Mouse (Mus musculus) small intestine, adult 2 months (tissue): Measurements from ENCODE around the gene Cldn22. TPM values are rescaled to one million over a fixed set of nuclear protein-coding genes. Genes with fewer than 3 reads are reported as not detected.

Source experiments
- H3K27ac ChIP-seq: fragments of 200-500 bp; 2 replicates; pipeline ENCODE4 v1.5.1; 2012; ENCODE audit warnings: low read depth, low read length, control low read depth, inconsistent platforms; ENCODE audit not compliant: insufficient read depth
- H3K27me3 ChIP-seq: fragments of 200-500 bp; 2 replicates; pipeline ENCODE4 v1.6.1; 2012; ENCODE audit warnings: mild to moderate bottlenecking, moderate library complexity, low read length, inconsistent platforms; ENCODE audit not compliant: control insufficient read depth, insufficient read depth
- H3K36me3 ChIP-seq: fragments of 200-500 bp; 2 replicates; pipeline ENCODE4 v1.6.1; 2012; ENCODE audit warnings: mild to moderate bottlenecking, low read length, control low read depth, inconsistent platforms; ENCODE audit not compliant: control insufficient read depth, insufficient read depth
- H3K4me1 ChIP-seq: fragments of 200-500 bp; 2 replicates; pipeline ENCODE4 v1.6.1; 2012; ENCODE audit warnings: low read length, inconsistent platforms, mixed read lengths; ENCODE audit not compliant: control insufficient read depth, insufficient read depth, insufficient read length
- H3K4me3 ChIP-seq: fragments of 200-500 bp; 2 replicates; pipeline ENCODE4 v1.5.1; 2012; ENCODE audit warnings: low read depth, mild to moderate bottlenecking, control low read depth, inconsistent platforms, low read length, moderate library complexity
- CTCF ChIP-seq: fragments of 200-500 bp; IDR thresholded peaks from 2 replicates; pipeline ENCODE4 v1.5.1; 2012; ENCODE audit warnings: low read depth, mild to moderate bottlenecking, control low read depth, inconsistent platforms, low read length, moderate library complexity, mixed read lengths; ENCODE audit not compliant: insufficient replicate concordance, insufficient read length; ENCODE audit errors: extremely low read depth
- POLR2A ChIP-seq: fragments of 200-500 bp; IDR thresholded peaks from 2 replicates; pipeline ENCODE4 v1.6.1; 2012; ENCODE audit warnings: low read depth, mild to moderate bottlenecking, control low read depth, inconsistent platforms, low read length, moderate library complexity
- WGBS: fragments of 180-500 bp; shearing (Covaris S2); methylation state at CpG from one replicate; pipeline ENCODE4 v1.1.7; 2018; 5-methylcytosine and 5-hydroxymethylcytosine counted together
- polyA plus RNA-seq: library from polyadenylated mRNA; depleted of rRNA; stranded (reverse); fragments of >200 nt; gene quantifications from 2 replicates; pipeline ENCODE4 v1.2.3, GENCODE M21; 2012

Cldn22 gene
- polyA plus RNA-seq, 1 experiment, result not detected

DNA sequence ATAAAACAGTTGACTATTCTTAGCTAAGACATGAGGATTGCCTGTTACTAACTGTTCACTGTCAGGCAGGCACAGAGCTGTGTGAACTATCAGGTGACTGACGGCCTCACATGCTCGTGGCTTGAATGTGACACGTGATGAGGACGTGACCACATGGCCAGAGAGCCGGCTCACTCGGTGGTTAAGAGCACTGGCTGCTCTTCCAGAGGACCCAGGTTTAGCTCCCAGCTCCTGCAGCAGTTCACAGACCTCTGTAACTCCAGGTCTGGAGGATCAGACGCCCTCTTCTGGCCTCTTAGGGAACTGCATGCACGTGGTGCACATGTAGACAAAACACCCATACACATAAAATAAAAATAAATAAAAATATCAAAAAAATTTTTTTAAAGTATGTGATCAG lies 25.6 kb downstream of the Cldn22 start:
- WGBS, result 81% methylated on average over 8 of the region's 8 CpGs
- H3K4me1 ChIP-seq, result peaks cover 2% of the 10 kb centered on the region; the same call in 1 of the 2 replicates
- H3K36me3 ChIP-seq, result 0 out of 2 replicates have a peak, but pooled peaks cover 1% of the 10 kb centered on the region
- no peaks in the 10 kb centered on the region for H3K27me3 ChIP-seq
- H3K4me3 ChIP-seq, result no peak overlapping the region
- no peak overlapping the region for H3K27ac ChIP-seq
- TF ChIP-seq POLR2A (no peak), CTCF (peak; percentile 31; the same call in 1 of the 2 replicates)

DNA sequence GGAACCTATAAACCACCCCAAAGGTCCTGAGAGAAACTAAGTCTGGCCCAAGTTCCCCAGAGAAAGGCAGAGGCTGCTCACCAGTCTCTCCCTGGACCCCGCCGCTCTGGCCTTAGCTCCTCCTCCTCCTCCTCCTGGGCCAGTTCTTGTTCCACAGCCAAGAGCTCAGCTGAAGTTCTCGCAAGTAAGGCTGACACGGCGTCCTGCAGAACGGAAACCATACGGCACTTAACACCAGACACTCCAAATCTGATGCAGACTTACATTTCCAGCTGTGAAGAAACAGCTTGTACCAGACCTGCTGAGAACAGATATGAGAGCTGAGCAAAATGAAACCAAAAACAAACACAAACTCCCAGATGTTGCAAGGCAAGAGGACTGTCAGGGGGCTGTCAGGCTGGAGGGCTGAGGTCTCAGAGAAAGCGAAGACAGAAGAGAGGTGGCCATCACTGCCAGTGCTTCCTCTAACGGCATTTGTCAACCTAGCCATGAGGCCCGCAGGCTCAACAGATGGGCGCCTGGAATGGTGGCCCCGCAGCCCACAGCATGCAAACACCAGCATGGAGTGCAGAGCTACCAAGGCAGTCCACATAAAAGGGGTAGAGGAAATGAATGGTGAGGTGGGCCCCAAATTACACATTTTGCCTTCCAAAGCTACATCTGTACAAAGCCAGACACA lies 27.7 kb downstream of the Cldn22 start:
- H3K27ac ChIP-seq, result peak overlapping the region; percentile 23; the same call in 1 of the 2 replicates
- 72% methylated on average over 12 of the region's 12 CpGs for WGBS
- H3K4me1 ChIP-seq, result peaks cover 2% of the 10 kb centered on the region; the same call in 1 of the 2 replicates
- TF ChIP-seq CTCF (no peak), POLR2A (no peak)
- H3K36me3 ChIP-seq, result 0 out of 2 replicates have a peak, but pooled peaks cover 3% of the 10 kb centered on the region
- no peaks in the 10 kb centered on the region for H3K27me3 ChIP-seq
- peak overlapping the region; percentile 45 for H3K4me3 ChIP-seq

DNA sequence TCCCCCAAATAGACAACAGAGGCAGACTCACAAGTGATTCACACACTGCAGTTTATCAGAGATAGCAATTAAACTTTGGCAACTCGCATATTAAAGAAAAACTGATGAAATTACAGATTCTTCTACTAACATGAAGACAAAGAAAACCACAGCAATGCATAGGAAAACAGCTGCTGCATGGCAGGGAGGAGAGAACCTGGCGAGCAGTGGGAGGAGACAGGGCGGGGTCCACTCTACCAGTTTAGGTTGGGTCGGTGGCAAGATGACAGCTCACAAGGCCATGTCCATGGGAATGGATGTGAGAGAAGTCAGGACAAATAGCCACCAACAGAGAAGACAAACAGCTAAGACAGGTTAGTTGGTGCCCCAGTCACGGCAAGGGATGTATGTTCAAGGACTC lies 28.5 kb downstream of the Cldn22 start:
- Histone ChIP-seq H3K36me3 (0 out of 2 replicates have a peak, but pooled peaks cover 3% of the 10 kb centered on the region), H3K27ac (no peak overlapping the region), H3K4me1 (peaks cover 2% of the 10 kb centered on the region; the same call in 1 of the 2 replicates), H3K4me3 (no peak overlapping the region), H3K27me3 (no peaks in the 10 kb centered on the region)
- no peak for TF ChIP-seq POLR2A
- no peak for TF ChIP-seq CTCF
- 59% methylated on average over 5 of the region's 5 CpGs for WGBS

DNA sequence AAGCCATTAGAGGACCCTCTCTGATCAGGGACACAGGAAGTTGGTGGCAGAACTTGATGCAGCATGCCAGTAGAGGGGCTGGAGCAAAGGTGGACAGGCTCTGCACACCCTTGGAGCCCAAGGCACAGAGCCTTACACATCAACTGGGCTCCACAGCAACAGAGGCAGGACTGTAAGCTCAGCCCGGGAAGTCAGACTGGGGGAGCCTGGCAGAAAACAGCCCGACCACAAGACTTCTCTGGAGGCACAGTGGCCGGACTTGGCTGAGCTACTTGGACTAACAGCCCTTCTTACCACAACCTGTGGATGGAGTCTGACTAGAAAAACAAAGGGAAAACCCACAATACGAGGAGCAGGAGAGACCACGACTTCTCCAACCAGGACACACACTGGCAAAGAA lies 29.1 kb downstream of the Cldn22 start:
- H3K27ac ChIP-seq, result no peak overlapping the region
- WGBS, result 84% methylated on average over 5 of the region's 5 CpGs

DNA sequence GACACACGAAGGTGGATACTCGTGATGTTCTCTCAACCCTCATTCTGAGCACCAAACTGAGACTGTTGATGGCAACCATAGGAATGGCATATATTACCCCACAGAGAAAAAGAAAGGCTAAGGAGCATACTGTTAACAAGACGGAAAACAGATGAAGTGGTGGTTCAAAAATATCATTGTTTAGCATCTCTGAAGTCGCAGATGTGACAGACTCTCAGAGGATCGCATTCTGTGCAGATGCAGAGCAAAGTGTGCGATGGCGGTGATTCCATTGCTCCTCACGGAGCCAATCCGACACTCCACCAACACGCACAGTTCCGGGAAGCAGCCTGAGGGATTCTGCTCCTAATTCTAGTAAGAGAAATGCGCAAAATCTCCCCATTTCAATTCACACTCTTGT lies 35.0 kb downstream of the Cldn22 start:
- Histone ChIP-seq H3K4me1 (no peaks in the 10 kb centered on the region), H3K4me3 (no peak overlapping the region), H3K27ac (no peak overlapping the region), H3K27me3 (no peaks in the 10 kb centered on the region), H3K36me3 (0 out of 2 replicates have a peak, but pooled peaks cover 1% of the 10 kb centered on the region)
- TF ChIP-seq POLR2A, result no peak
- no peak for TF ChIP-seq CTCF
- 94% methylated on average over 12 of the region's 12 CpGs for WGBS

More for the DNA sequence above, 29.1 kb downstream of the Cldn22 start:
- H3K36me3 ChIP-seq, result 0 out of 2 replicates have a peak, but pooled peaks cover 3% of the 10 kb centered on the region
- H3K4me1 ChIP-seq, result peaks cover 2% of the 10 kb centered on the region; the same call in 1 of the 2 replicates
- H3K27me3 ChIP-seq, result no peaks in the 10 kb centered on the region
- H3K4me3 ChIP-seq, result no peak overlapping the region
- no peak for TF ChIP-seq CTCF

DNA sequence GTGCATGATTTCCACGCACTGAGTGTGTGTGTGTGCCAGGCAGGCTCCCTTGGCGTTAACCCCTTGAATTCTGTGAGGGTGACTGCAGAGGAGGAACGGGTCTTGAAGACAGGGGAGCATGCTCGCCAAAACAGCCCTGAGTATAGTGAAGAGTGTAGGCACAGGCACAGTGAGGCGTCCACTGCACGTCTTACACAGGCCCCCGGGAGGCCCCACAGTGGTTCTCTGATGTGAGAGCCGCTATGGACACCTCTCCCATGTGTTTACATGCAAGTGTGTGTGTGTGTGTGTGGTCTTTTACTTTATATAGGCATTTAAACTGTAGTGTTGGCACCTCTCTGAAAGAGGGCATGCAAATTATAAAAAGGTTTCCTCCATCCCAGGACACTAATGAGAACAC lies 42.3 kb downstream of the Cldn22 start:
- WGBS, result 81% methylated on average over 8 of the region's 8 CpGs
- Histone ChIP-seq H3K27ac (no peak overlapping the region), H3K4me1 (no peaks in the 10 kb centered on the region), H3K36me3 (no peaks in the 10 kb centered on the region; the same call in 1 of the 2 replicates), H3K27me3 (no peaks in the 10 kb centered on the region), H3K4me3 (no peak overlapping the region)
- TF ChIP-seq POLR2A, result no peak
- TF ChIP-seq CTCF, result no peak

DNA sequence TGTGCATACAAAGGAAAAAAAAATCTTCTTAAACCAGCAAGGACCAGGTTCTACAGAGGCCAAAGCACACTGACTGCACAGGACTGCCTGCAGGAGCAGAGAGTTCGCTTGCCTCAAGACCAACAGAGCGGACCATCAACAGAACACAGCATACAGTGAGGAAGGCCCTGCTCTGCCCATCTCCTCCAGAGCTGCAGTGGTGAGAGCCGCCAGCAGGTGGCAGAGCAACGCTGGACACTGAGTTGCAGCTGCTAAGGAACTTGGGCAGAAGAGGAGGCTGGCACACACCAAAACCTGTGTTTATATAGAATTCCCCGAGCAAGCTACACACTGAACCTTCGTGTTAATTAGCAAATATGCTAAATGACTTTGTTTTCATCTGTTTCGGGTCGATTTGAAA lies 42.8 kb downstream of the Cldn22 start:
- H3K27me3 ChIP-seq, result no peaks in the 10 kb centered on the region
- WGBS, result 24% methylated on average over 8 of the region's 8 CpGs
- H3K36me3 ChIP-seq, result no peaks in the 10 kb centered on the region; the same call in 1 of the 2 replicates
- no peak overlapping the region for H3K4me3 ChIP-seq
- H3K27ac ChIP-seq, result no peak overlapping the region
- TF ChIP-seq POLR2A (no peak), CTCF (peak; percentile 80; the same call in 1 of the 2 replicates)
- no peaks in the 10 kb centered on the region for H3K4me1 ChIP-seq
